Mouse (Mus musculus) ES-E14 (cell line): ENCODE data around the gene Naa15.

Source experiments
- CHD2 ChIP-seq: IDR thresholded peaks from 2 replicates; pipeline ENCODE4 v1.6.1; 2014; ENCODE audit warnings: mild to moderate bottlenecking, low read depth, low read length, inconsistent platforms
- HCFC1 ChIP-seq: IDR thresholded peaks from 2 replicates; pipeline ENCODE4 v1.6.1; 2012; ENCODE audit warnings: low read length, inconsistent platforms, borderline replicate concordance; ENCODE audit not compliant: insufficient read depth
- MAFK ChIP-seq: IDR thresholded peaks from 2 replicates; pipeline ENCODE4 v1.6.1; 2014; ENCODE audit warnings: mild to moderate bottlenecking, low read depth, low read length, inconsistent platforms; ENCODE audit not compliant: insufficient read depth
- ZC3H11A ChIP-seq: IDR thresholded peaks from 2 replicates; pipeline ENCODE4 v1.6.1; 2012; ENCODE audit warnings: low read depth, mild to moderate bottlenecking, inconsistent platforms, low read length, borderline replicate concordance
- ZNF384 ChIP-seq: IDR thresholded peaks from 2 replicates; pipeline ENCODE4 v1.6.1; 2012; ENCODE audit warnings: low read depth, low read length, inconsistent platforms

GRCm38 (mm10) chr3:51417485-51417884 lies 2.5 kb downstream of the Naa15 start:
- TF ChIP-seq HCFC1 (no peak), MAFK (no peak), ZNF384 (no peak), ZC3H11A (no peak), CHD2 (no peak)
